Mouse (Mus musculus) embryonic fibroblast, embryonic 13.5 days (primary cell): ENCODE measurements at regions not wholly inside any gene's neighbourhood (a gene's known extent, or its start where the extent isn't known, plus 50 kb on each side); places are given as distances from the start of the nearest gene placed in this dataset.
"Not testable (repeated sequence)": the region's sequence is repeated elsewhere in the genome, so short reads cannot be mapped to it uniquely, and the experiment has no call there.

Source experiments
- H3K27ac ChIP-seq: 2 replicates; pipeline ENCODE4 v1.5.1; 2012; ENCODE audit warnings: low read length, control low read depth, inconsistent platforms; ENCODE audit not compliant: insufficient read depth
- H3K4me1 ChIP-seq: 2 replicates; pipeline ENCODE4 v1.6.1; 2011; ENCODE audit warnings: low read length; ENCODE audit not compliant: control insufficient read depth, insufficient read depth
- H3K4me3 ChIP-seq: 2 replicates; pipeline ENCODE4 v1.5.1; 2011; ENCODE audit warnings: mild to moderate bottlenecking, control low read depth, low read length; ENCODE audit not compliant: insufficient read depth
- CTCF ChIP-seq: IDR thresholded peaks from 2 replicates; pipeline ENCODE4 v1.5.1; 2011; ENCODE audit warnings: mild to moderate bottlenecking, control low read depth, low read length, moderate library complexity, borderline replicate concordance; ENCODE audit not compliant: insufficient read depth
- POLR2A ChIP-seq: IDR thresholded peaks from 2 replicates; pipeline ENCODE4 v1.6.1; 2011; ENCODE audit warnings: low read depth, mild to moderate bottlenecking, control low read depth, low read length, moderate library complexity

- TF ChIP-seq POLR2A (no peak), CTCF (no peak)
- Histone ChIP-seq H3K27ac (no peak overlapping the region), H3K4me3 (no peak overlapping the region), H3K4me1 (peaks cover 6% of the 10 kb centered on the region)
Observed at GRCm38 (mm10) chr5:4248422-4248821, 56.3 kb downstream of the Mterf1b start.

- H3K4me1 ChIP-seq, H3K27ac ChIP-seq, H3K4me3 ChIP-seq: not testable (repeated sequence)
Observed at GRCm38 (mm10) chr5:4254280-4254679, 62.1 kb downstream of the Mterf1b start.

GRCm38 (mm10) chr5:4257048-4257750 lies 65.0 kb downstream of the Mterf1b start:
- Histone ChIP-seq H3K4me3 (no peak overlapping the region), H3K27ac (no peak overlapping the region; the same call in 1 of the 2 replicates), H3K4me1 (no peaks in the 10 kb centered on the region; the same call in 1 of the 2 replicates)
- TF ChIP-seq CTCF (peak; percentile 28; the same call in 1 of the 2 replicates), POLR2A (no peak)

- Histone ChIP-seq H3K27ac (no peak overlapping the region), H3K4me1 (no peaks in the 10 kb centered on the region; the same call in 1 of the 2 replicates)
- TF ChIP-seq CTCF: no peak
Observed at GRCm38 (mm10) chr5:4259260-4259659, 67.1 kb downstream of the Mterf1b start.

GRCm38 (mm10) chr5:4262666-4263065 lies 70.5 kb downstream of the Mterf1b start:
- Histone ChIP-seq H3K4me1 (no peaks in the 10 kb centered on the region), H3K4me3 (no peak overlapping the region), H3K27ac (no peak overlapping the region)
- TF ChIP-seq CTCF: no peak
- TF ChIP-seq POLR2A: no peak

More at GRCm38 (mm10) chr5:4259260-4259659, 67.1 kb downstream of the Mterf1b start:
- no peak overlapping the region for H3K4me3 ChIP-seq

- H3K4me1 ChIP-seq: no peaks in the 10 kb centered on the region
- H3K27ac ChIP-seq: no peak overlapping the region
- TF ChIP-seq CTCF (no peak), POLR2A (no peak)
- H3K4me3 ChIP-seq: no peak overlapping the region
Observed at GRCm38 (mm10) chr5:4263560-4264160, 71.5 kb downstream of the Mterf1b start.

GRCm38 (mm10) chr5:4267717-4268116 lies 75.5 kb downstream of the Mterf1b start:
- Histone ChIP-seq H3K27ac (no peak overlapping the region), H3K4me1 (no peaks in the 10 kb centered on the region), H3K4me3 (no peak overlapping the region)
- TF ChIP-seq CTCF: no peak
- no peak for TF ChIP-seq POLR2A

- TF ChIP-seq POLR2A (no peak), CTCF (no peak)
- H3K4me3 ChIP-seq: no peak overlapping the region
- no peak overlapping the region for H3K27ac ChIP-seq
- H3K4me1 ChIP-seq: peaks cover 2% of the 10 kb centered on the region; the same call in 1 of the 2 replicates
Observed at GRCm38 (mm10) chr5:4273001-4273400, 80.8 kb downstream of the Mterf1b start.

GRCm38 (mm10) chr5:4303616-4304015 lies 111.4 kb downstream of the Mterf1b start:
- Histone ChIP-seq H3K4me3 (no peak overlapping the region), H3K27ac (no peak overlapping the region), H3K4me1 (no peaks in the 10 kb centered on the region)
- TF ChIP-seq CTCF (no peak), POLR2A (no peak)

GRCm38 (mm10) chr5:4304201-4304600 lies 112.0 kb downstream of the Mterf1b start:
- Histone ChIP-seq H3K4me1 (no peaks in the 10 kb centered on the region), H3K27ac (no peak overlapping the region), H3K4me3 (no peak overlapping the region)
- no peak for TF ChIP-seq POLR2A
- TF ChIP-seq CTCF: no peak

GRCm38 (mm10) chr5:4308514-4308913 lies 116.3 kb downstream of the Mterf1b start:
- Histone ChIP-seq H3K4me3 (no peak overlapping the region), H3K4me1 (peaks cover 11% of the 10 kb centered on the region), H3K27ac (no peak overlapping the region)
- TF ChIP-seq POLR2A (no peak), CTCF (no peak)
